Mouse (Mus musculus) CH12.LX (cell line): Measurements from ENCODE around the gene Ccdc127. TPM values are rescaled to one million over a fixed set of nuclear protein-coding genes. Genes with fewer than 3 reads are reported as not detected.

Experiments
- DNase-seq: peaks from one replicate; pipeline ENCODE4 v3.0.0-alpha.2; 2013; ENCODE audit errors: extremely low read depth
- H3K27ac ChIP-seq: 2 replicates; pipeline ENCODE4 v1.5.1; 2012; ENCODE audit warnings: low read depth, mild to moderate bottlenecking, control low read depth, moderate library complexity; ENCODE audit not compliant: insufficient read depth
- H3K27me3 ChIP-seq: replicated peaks from 2 replicates; pipeline ENCODE3; 2012; ENCODE audit warnings: inconsistent platforms
- H3K36me3 ChIP-seq, 2 experiments: replicated peaks in 1 of 2; 2 replicates each; pipeline versions ENCODE3 to v1.6.1; 2012; ENCODE audit warnings: inconsistent platforms in 1 of 2, low read length in 1 of 2, mild to moderate bottlenecking in 1 of 2, mixed read lengths in 1 of 2, moderate library complexity in 1 of 2; ENCODE audit not compliant: control insufficient read depth in 1 of 2, insufficient read depth in 1 of 2
- H3K4me1 ChIP-seq, 2 experiments: 2 replicates each; pipeline ENCODE4 v1.6.1; 2012; ENCODE audit warnings: inconsistent platforms in 1 of 2, moderate library complexity in 1 of 2; ENCODE audit not compliant: insufficient read depth in 2 of 2, control insufficient read depth in 1 of 2
- H3K4me2 ChIP-seq: 2 replicates; pipeline ENCODE4 v1.6.1; 2012; ENCODE audit warnings: low read depth, mild to moderate bottlenecking, control low read depth; ENCODE audit not compliant: poor library complexity, insufficient read depth, severe bottlenecking
- H3K4me3 ChIP-seq, 3 experiments: fragments of 150-350 bp in 1 of 3; sonication (generic) in 1 of 3; replicated peaks in 1 of 3; 2 replicates each; pipeline versions ENCODE3 to v1.5.1; 2011 to 2012; ENCODE audit warnings: low read depth in 2 of 3, low read length in 2 of 3, mild to moderate bottlenecking in 2 of 3, moderate library complexity in 2 of 3, control low read depth in 1 of 3, improper control_type of control experiment in 1 of 3, inconsistent platforms in 1 of 3, mixed read lengths in 1 of 3; ENCODE audit not compliant: poor library complexity in 1 of 3
- H3K79me2 ChIP-seq: replicated peaks from 2 replicates; pipeline ENCODE4 v1.6.1; 2012; ENCODE audit warnings: mild to moderate bottlenecking, moderate library complexity; ENCODE audit not compliant: control insufficient read depth, poor library complexity, insufficient read depth, severe bottlenecking; ENCODE audit errors: extremely low read depth
- H3K9ac ChIP-seq: 2 replicates; pipeline ENCODE4 v1.6.1; 2012; ENCODE audit warnings: low read depth, mild to moderate bottlenecking, control low read depth, moderate library complexity; ENCODE audit not compliant: insufficient read depth
- H3K9me3 ChIP-seq: replicated peaks from 2 replicates; pipeline ENCODE3; 2012; ENCODE audit warnings: low read length, inconsistent platforms, mixed read lengths
- BHLHE40 ChIP-seq: IDR thresholded peaks from 2 replicates; pipeline ENCODE4 v1.6.1; 2011; ENCODE audit warnings: mild to moderate bottlenecking, low read depth, low read length, improper control_type of control experiment
- CHD1 ChIP-seq: IDR thresholded peaks from 2 replicates; pipeline ENCODE4 v1.6.1; 2012; ENCODE audit warnings: low read depth, low read length, improper control_type of control experiment, inconsistent platforms
- CHD2 ChIP-seq: IDR thresholded peaks from 2 replicates; pipeline ENCODE4 v1.6.1; 2011; ENCODE audit warnings: low read length, improper control_type of control experiment
- CTCF ChIP-seq, 2 experiments: IDR thresholded peaks in 1 of 2; conservative IDR thresholded peaks in 1 of 2; 2 replicates each; pipeline ENCODE4 v1.5.1; 2011 to 2012; ENCODE audit warnings: low read depth in 2 of 2, low read length in 2 of 2, improper control_type of control experiment in 1 of 2, inconsistent platforms in 1 of 2, mild to moderate bottlenecking in 1 of 2, moderate library complexity in 1 of 2
- E2F4 ChIP-seq: IDR thresholded peaks from 2 replicates; pipeline ENCODE4 v1.6.1; 2011; ENCODE audit warnings: low read depth, low read length, improper control_type of control experiment; ENCODE audit not compliant: insufficient replicate concordance
- ELF1 ChIP-seq: IDR thresholded peaks from 2 replicates; pipeline ENCODE4 v1.6.1; 2014; ENCODE audit warnings: low read depth, mild to moderate bottlenecking, inconsistent platforms, low read length, improper control_type of control experiment
- EP300 ChIP-seq: IDR thresholded peaks from 2 replicates; pipeline ENCODE4 v1.6.1; 2011; ENCODE audit warnings: low read length, improper control_type of control experiment
- ETS1 ChIP-seq: conservative IDR thresholded peaks from 2 replicates; pipeline ENCODE4 v1.6.1; 2012; ENCODE audit warnings: low read depth, mild to moderate bottlenecking, inconsistent platforms, low read length, improper control_type of control experiment, moderate library complexity
- GABPA ChIP-seq: IDR thresholded peaks from 2 replicates; pipeline ENCODE4 v1.6.1; 2012; ENCODE audit warnings: low read depth, low read length, improper control_type of control experiment, inconsistent platforms; ENCODE audit not compliant: insufficient replicate concordance
- HCFC1 ChIP-seq: IDR thresholded peaks from 2 replicates; pipeline ENCODE4 v1.6.1; 2012; ENCODE audit warnings: low read depth, mild to moderate bottlenecking, inconsistent platforms, low read length, improper control_type of control experiment
- IRF4 ChIP-seq: IDR thresholded peaks from 2 replicates; pipeline ENCODE4 v1.6.1; 2014; ENCODE audit warnings: low read depth, mild to moderate bottlenecking, inconsistent platforms, low read length, improper control_type of control experiment
- JUN ChIP-seq: IDR thresholded peaks from 2 replicates; pipeline ENCODE4 v1.6.1; 2011; ENCODE audit warnings: low read depth, mild to moderate bottlenecking, low read length, improper control_type of control experiment, moderate library complexity; ENCODE audit not compliant: insufficient read depth
- JUND ChIP-seq: conservative IDR thresholded peaks from 2 replicates; pipeline ENCODE4 v1.6.1; 2011; ENCODE audit warnings: low read depth, low read length, improper control_type of control experiment
- KAT2A ChIP-seq: IDR thresholded peaks from 2 replicates; pipeline ENCODE4 v1.6.1; 2012; ENCODE audit warnings: low read length, improper control_type of control experiment, inconsistent platforms; ENCODE audit not compliant: insufficient replicate concordance
- MAFK ChIP-seq: IDR thresholded peaks from 2 replicates; pipeline ENCODE4 v1.6.1; 2011; ENCODE audit warnings: low read length, improper control_type of control experiment; ENCODE audit not compliant: insufficient replicate concordance
- MAX ChIP-seq: IDR thresholded peaks from 2 replicates; pipeline ENCODE4 v1.6.1; 2011; ENCODE audit warnings: low read length, improper control_type of control experiment
- MAZ ChIP-seq: IDR thresholded peaks from 2 replicates; pipeline ENCODE4 v1.6.1; 2012; ENCODE audit warnings: low read depth, mild to moderate bottlenecking, inconsistent platforms, low read length, improper control_type of control experiment, moderate library complexity
- MEF2A ChIP-seq: IDR thresholded peaks from 2 replicates; pipeline ENCODE4 v1.6.1; 2014; ENCODE audit warnings: low read depth, mild to moderate bottlenecking, inconsistent platforms, low read length, improper control_type of control experiment, borderline replicate concordance
- MXI1 ChIP-seq: IDR thresholded peaks from 2 replicates; pipeline ENCODE4 v1.6.1; 2011; ENCODE audit warnings: mild to moderate bottlenecking, low read depth, low read length, improper control_type of control experiment
- MYC ChIP-seq: IDR thresholded peaks from 2 replicates; pipeline ENCODE4 v1.6.1; 2011; ENCODE audit warnings: low read depth, mild to moderate bottlenecking, improper control_type of control experiment, low read length
- NELFE ChIP-seq: IDR thresholded peaks from 2 replicates; pipeline ENCODE4 v1.6.1; 2011; ENCODE audit warnings: low read depth, low read length, improper control_type of control experiment
- NRF1 ChIP-seq: IDR thresholded peaks from 2 replicates; pipeline ENCODE4 v1.6.1; 2014; ENCODE audit warnings: low read depth, mild to moderate bottlenecking, inconsistent platforms, low read length, improper control_type of control experiment, moderate library complexity
- PAX5 ChIP-seq: IDR thresholded peaks from 2 replicates; pipeline ENCODE4 v1.6.1; 2012; ENCODE audit warnings: low read length, inconsistent platforms, mixed read lengths
- POLR2A ChIP-seq: IDR thresholded peaks from 2 replicates; pipeline ENCODE4 v1.6.1; 2011; ENCODE audit warnings: low read depth, mild to moderate bottlenecking, improper control_type of control experiment, low read length
- POLR2AphosphoS2 ChIP-seq: IDR thresholded peaks from 2 replicates; pipeline ENCODE4 v1.6.1; 2011; ENCODE audit warnings: low read depth, low read length, improper control_type of control experiment
- RAD21 ChIP-seq: IDR thresholded peaks from 2 replicates; pipeline ENCODE4 v1.6.1; 2011; ENCODE audit warnings: low read depth, mild to moderate bottlenecking, low read length, improper control_type of control experiment, moderate library complexity
- RCOR1 ChIP-seq: conservative IDR thresholded peaks from 2 replicates; pipeline ENCODE4 v1.6.1; 2012; ENCODE audit warnings: low read depth, mild to moderate bottlenecking, inconsistent platforms, low read length, improper control_type of control experiment
- SIN3A ChIP-seq: IDR thresholded peaks from 2 replicates; pipeline ENCODE4 v1.6.1; 2012; ENCODE audit warnings: low read length, improper control_type of control experiment, inconsistent platforms
- SMC3 ChIP-seq: IDR thresholded peaks from 2 replicates; pipeline ENCODE4 v1.6.1; 2011; ENCODE audit warnings: low read depth, low read length, improper control_type of control experiment
- TBP ChIP-seq: conservative IDR thresholded peaks from 2 replicates; pipeline ENCODE4 v1.6.1; 2011; ENCODE audit warnings: low read depth, low read length, improper control_type of control experiment
- TCF12 ChIP-seq: IDR thresholded peaks from 2 replicates; pipeline ENCODE4 v1.6.1; 2014; ENCODE audit warnings: low read depth, mild to moderate bottlenecking, inconsistent platforms, low read length, improper control_type of control experiment
- UBTF ChIP-seq: IDR thresholded peaks from 2 replicates; pipeline ENCODE4 v1.6.1; 2012; ENCODE audit warnings: low read depth, mild to moderate bottlenecking, inconsistent platforms, low read length, improper control_type of control experiment, moderate library complexity
- USF1 ChIP-seq: IDR thresholded peaks from 2 replicates; pipeline ENCODE4 v1.6.1; 2014; ENCODE audit warnings: low read depth, mild to moderate bottlenecking, inconsistent platforms, low read length, improper control_type of control experiment
- USF2 ChIP-seq: conservative IDR thresholded peaks from 2 replicates; pipeline ENCODE4 v1.6.1; 2011; ENCODE audit warnings: low read depth, low read length, improper control_type of control experiment
- ZC3H11A ChIP-seq: IDR thresholded peaks from 2 replicates; pipeline ENCODE4 v1.6.1; 2012; ENCODE audit warnings: low read depth, mild to moderate bottlenecking, inconsistent platforms, low read length, improper control_type of control experiment
- ZKSCAN1 ChIP-seq: IDR thresholded peaks from 2 replicates; pipeline ENCODE4 v1.6.1; 2012; ENCODE audit warnings: low read depth, inconsistent platforms, low read length, improper control_type of control experiment, borderline replicate concordance
- ZMIZ1 ChIP-seq: IDR thresholded peaks from 2 replicates; pipeline ENCODE4 v1.6.1; 2012; ENCODE audit warnings: low read depth, mild to moderate bottlenecking, inconsistent platforms, low read length, improper control_type of control experiment
- ZNF384 ChIP-seq: IDR thresholded peaks from 2 replicates; pipeline ENCODE4 v1.6.1; 2012; ENCODE audit warnings: low read depth, low read length, improper control_type of control experiment, inconsistent platforms
- dilution Hi-C: fragments of 300-500 bp; cut with MboI; formaldehyde crosslinking; loops from 2 replicates; pipeline ENCODE4 v1.14.3; 2020; ENCODE audit warnings: low sequenced_read_pairs; ENCODE audit not compliant: extremely low pct_unique_long_range_greater_than_20kb, extremely low pct_ligation_motif_present
- in situ Hi-C: fragments of 300-500 bp; cut with MboI; formaldehyde crosslinking; loops from 3 replicates; pipeline ENCODE4 v1.14.3; 2019; ENCODE audit warnings: low sequenced_read_pairs, low pct_ligation_motif_present, low pct_unique_long_range_greater_than_20kb, mixed read lengths
- polyA plus RNA-seq: library from polyadenylated mRNA; unstranded; fragments of >175 nt; gene quantifications from 2 replicates; pipeline ENCODE4 v1.2.1, GENCODE M21; 2012; ENCODE audit warnings: low read depth; ENCODE audit not compliant: insufficient read length
- total RNA-seq, 2 experiments: library from RNA; depleted of rRNA; stranded (reverse); fragments of 300-350 nt in 1 of 2; fragments of >200 nt in 1 of 2; gene quantifications; 2 replicates each; pipeline ENCODE4 v1.2.3; 2012 to 2014

Ccdc127 gene
- total RNA-seq (2012; rRNA removed) (40.8 and 53.8 TPM in 2 replicates), total RNA-seq (2014; rRNA removed) (45.3 and 51.8 TPM in 2 replicates), polyA plus RNA-seq (57.4 and 57.5 TPM in 2 replicates)

GRCm38 (mm10) chr13:74349566-74350434, at the start of gene Ccdc127, which contains the start of gene Sdha:
Ccdc127 (plus strand) TSS chr13:74350309.
Sdha (minus strand) TSS chr13:74350280.
- Histone ChIP-seq H3K27ac (peak within 1 kb of the TSS; percentile 55), H3K27me3 (no peaks in the 10 kb centered on the region), H3K36me3 (peaks cover 15 to 28% of the 10 kb centered on the region in 2 experiments), H3K4me1 (peaks cover 2 to 46% of the 10 kb centered on the region in 2 experiments; a peak in 3 of 4 replicates), H3K4me3 (peak within 1 kb of the TSS; percentile 70 to 91 (median 82)), H3K9ac (peak within 1 kb of the TSS; percentile 82), H3K79me2 (peaks cover 54% of the 10 kb centered on the region), H3K4me2 (peak within 1 kb of the TSS; percentile 82), H3K9me3 (no peaks in the 10 kb centered on the region)
- no peak for TF ChIP-seq GABPA
- no peak for TF ChIP-seq CTCF (conservative IDR thresholded peaks at IDR 0.05 in 1 of 2, IDR thresholded peaks at IDR 0.05 in 1 of 2; ENCODE audit: low read depth in 2 of 2, low read length in 2 of 2)
- no peak for TF ChIP-seq USF1
- TF ChIP-seq ZC3H11A, result no peak
- no peak for TF ChIP-seq MEF2A
- TF ChIP-seq CHD2, result no peak
- peak; percentile 85 for TF ChIP-seq MXI1
- TF ChIP-seq EP300, result no peak
- peak; percentile 15; the same call in 1 of the 2 replicates for TF ChIP-seq MYC
- no peak for TF ChIP-seq E2F4
- no peak for TF ChIP-seq MAZ
- TF ChIP-seq NELFE, result peak; percentile 95
- TF ChIP-seq UBTF, result 0 out of 2 replicates have a peak, but pooled peaks have one; percentile 3
- TF ChIP-seq TBP, result 0 out of 2 replicates have a peak, but pooled peaks have one; percentile 46
- no peak for TF ChIP-seq PAX5
- peak; percentile 93 for TF ChIP-seq BHLHE40
- TF ChIP-seq SIN3A, result 0 out of 2 replicates have a peak, but pooled peaks have one; percentile 71
- no peak for TF ChIP-seq ZKSCAN1
- no peak for TF ChIP-seq USF2
- TF ChIP-seq POLR2AphosphoS2, result peak; percentile 92
- no peak for TF ChIP-seq JUND
- TF ChIP-seq MAX, result no peak
- TF ChIP-seq TCF12, result peak; percentile 85
- no peak for TF ChIP-seq RAD21
- TF ChIP-seq NRF1, result peak; percentile 96
- peak; percentile 78 for TF ChIP-seq CHD1
- TF ChIP-seq ETS1, result no peak
- TF ChIP-seq SMC3, result no peak
- TF ChIP-seq ZNF384, result no peak
- peak; percentile 71; the same call in 1 of the 2 replicates for TF ChIP-seq ZMIZ1
- TF ChIP-seq ELF1, result peak; percentile 61
- TF ChIP-seq POLR2A, result peak; percentile 97
- no peak for TF ChIP-seq IRF4
- TF ChIP-seq HCFC1, result peak; percentile 70
- TF ChIP-seq KAT2A, result no peak
- TF ChIP-seq RCOR1, result no peak
- TF ChIP-seq JUN, result no peak
- no peak for TF ChIP-seq MAFK
- peak; percentile 97 for DNase-seq
- in situ Hi-C loops, result loop anchor here (25.0 kb wide), 1 partner anchor 163 kb away; no protein-coding TSS in a partner anchor
- dilution Hi-C loops, result no loop called here
